Mouse (Mus musculus) testis, adult 2 months (tissue): Measurements from ENCODE around the gene Rec8. TPM values are rescaled to one million over a fixed set of nuclear protein-coding genes. Genes with fewer than 3 reads are reported as not detected.

Source experiments
- H3K27ac ChIP-seq: fragments of 200-500 bp; 2 replicates; pipeline ENCODE4 v1.5.1; 2012; ENCODE audit warnings: low read depth, low read length; ENCODE audit not compliant: control insufficient read depth, insufficient read depth
- H3K27me3 ChIP-seq: fragments of 200-500 bp; 2 replicates; pipeline ENCODE4 v1.6.1; 2012; ENCODE audit warnings: mild to moderate bottlenecking, low read length, moderate library complexity; ENCODE audit not compliant: control insufficient read depth, insufficient read depth
- H3K36me3 ChIP-seq: fragments of 200-500 bp; 2 replicates; pipeline ENCODE4 v1.6.1; 2012; ENCODE audit warnings: mild to moderate bottlenecking, low read length; ENCODE audit not compliant: control insufficient read depth, insufficient read depth
- H3K4me1 ChIP-seq: fragments of 200-500 bp; 2 replicates; pipeline ENCODE4 v1.6.1; 2012; ENCODE audit warnings: low read length; ENCODE audit not compliant: control insufficient read depth, insufficient read depth
- H3K4me3 ChIP-seq: fragments of 200-500 bp; 2 replicates; pipeline ENCODE4 v1.5.1; 2012; ENCODE audit warnings: low read depth, mild to moderate bottlenecking, low read length, moderate library complexity, mixed read lengths; ENCODE audit not compliant: control insufficient read depth
- CTCF ChIP-seq: fragments of 200-500 bp; IDR thresholded peaks from 2 replicates; pipeline ENCODE4 v1.5.1; 2012; ENCODE audit warnings: low read depth, mild to moderate bottlenecking, inconsistent platforms, low read length, moderate library complexity; ENCODE audit not compliant: control insufficient read depth, insufficient read depth, insufficient replicate concordance
- POLR2A ChIP-seq: fragments of 200-500 bp; IDR thresholded peaks from 2 replicates; pipeline ENCODE4 v1.6.1; 2012; ENCODE audit warnings: low read depth, mild to moderate bottlenecking, inconsistent platforms, low read length, moderate library complexity; ENCODE audit not compliant: control insufficient read depth
- polyA plus RNA-seq: library from polyadenylated mRNA; depleted of rRNA; stranded (reverse); fragments of >200 nt; gene quantifications from 2 replicates; pipeline ENCODE4 v1.2.3, GENCODE M21; 2012

Rec8 gene
- polyA plus RNA-seq, 1 experiment = 65.8 TPM

GRCm38 (mm10) chr14:55613346-55613745 lies 4.5 kb upstream of the Rec8 start:
- H3K27ac ChIP-seq = peak overlapping the region; percentile 66
- H3K4me3 ChIP-seq = no peak overlapping the region
- peaks cover 5% of the 10 kb centered on the region for H3K4me1 ChIP-seq
- no peak for TF ChIP-seq CTCF
- no peak for TF ChIP-seq POLR2A
- H3K27me3 ChIP-seq = no peaks in the 10 kb centered on the region
- H3K36me3 ChIP-seq = no peaks in the 10 kb centered on the region

DNA sequence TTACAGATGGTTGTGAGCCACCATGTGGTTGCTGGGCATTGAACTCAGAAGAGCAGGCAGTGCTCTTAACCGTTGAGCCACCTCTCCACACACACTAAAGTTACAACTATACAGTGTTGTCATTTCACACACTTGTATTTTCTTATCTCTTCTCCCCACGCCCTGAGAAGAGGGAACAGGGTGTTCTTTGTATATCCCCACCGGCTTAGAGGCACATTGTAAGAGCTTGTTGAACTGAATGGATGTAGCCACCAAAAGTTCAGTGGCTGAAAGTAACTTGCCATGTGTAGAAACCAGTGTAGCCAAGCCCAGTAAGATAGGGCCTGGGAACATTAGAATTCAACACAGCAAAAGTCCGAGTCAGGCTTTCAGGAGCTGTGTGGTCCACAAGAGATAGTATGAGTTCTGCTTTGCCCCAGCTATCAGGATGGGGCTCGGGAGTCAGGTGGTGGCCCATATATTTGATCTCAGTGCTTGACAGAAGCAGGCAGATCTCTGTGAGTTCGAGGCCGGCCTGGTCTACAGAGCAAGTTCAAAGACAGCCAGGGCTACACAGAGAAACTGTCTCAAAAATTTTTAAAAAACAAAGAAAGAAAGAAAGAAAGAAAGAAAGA lies 3.2 kb upstream of the Rec8 start:
- no peak for TF ChIP-seq POLR2A
- no peak for TF ChIP-seq CTCF
- no peak overlapping the region for H3K27ac ChIP-seq
- H3K36me3 ChIP-seq = no peaks in the 10 kb centered on the region
- no peaks in the 10 kb centered on the region for H3K27me3 ChIP-seq
- H3K4me1 ChIP-seq = peaks cover 12% of the 10 kb centered on the region
- H3K4me3 ChIP-seq = no peak overlapping the region

DNA sequence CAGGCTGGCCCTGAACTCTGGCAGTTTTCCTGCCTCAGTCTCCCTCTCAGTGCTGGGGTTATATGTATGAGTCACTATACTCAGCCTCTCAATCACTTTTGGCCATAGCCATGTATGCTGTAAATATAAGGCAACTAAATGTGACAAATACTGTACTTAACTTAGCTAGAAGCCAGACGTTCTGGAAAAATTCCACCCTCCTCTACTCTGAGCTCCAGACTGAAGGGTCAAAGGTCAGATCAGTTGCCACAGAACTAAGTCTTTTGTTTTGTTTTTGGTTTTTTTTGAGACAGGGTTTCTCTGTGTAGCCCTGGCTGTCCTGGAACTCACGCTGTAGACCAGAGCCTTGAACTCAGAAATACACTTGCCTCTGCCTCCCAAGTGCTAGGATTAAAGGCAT lies 2.0 kb upstream of the Rec8 start:
- Histone ChIP-seq H3K4me1 (peaks cover 12% of the 10 kb centered on the region), H3K27ac (no peak overlapping the region), H3K36me3 (no peaks in the 10 kb centered on the region), H3K27me3 (no peaks in the 10 kb centered on the region), H3K4me3 (no peak overlapping the region)
- TF ChIP-seq POLR2A (no peak), CTCF (no peak)

- TF ChIP-seq CTCF (no peak), POLR2A (no peak)
- no peak overlapping the region for H3K27ac ChIP-seq
- no peaks in the 10 kb centered on the region for H3K36me3 ChIP-seq
- peak overlapping the region; percentile 76; the same call in 1 of the 2 replicates for H3K4me3 ChIP-seq
- H3K27me3 ChIP-seq = no peaks in the 10 kb centered on the region
- H3K4me1 ChIP-seq = peaks cover 12% of the 10 kb centered on the region
These were observed 993 bp upstream of the Rec8 start for GRCm38 (mm10) chr14:55616844-55617243.

GRCm38 (mm10) chr14:55618486-55619195 lies 804 bp downstream of the Rec8 start:
- Histone ChIP-seq H3K27me3 (no peaks in the 10 kb centered on the region), H3K27ac (no peak overlapping the region), H3K4me1 (peaks cover 12% of the 10 kb centered on the region), H3K36me3 (no peaks in the 10 kb centered on the region), H3K4me3 (peak overlapping the region; percentile 76)
- TF ChIP-seq POLR2A = 0 out of 2 replicates have a peak, but pooled peaks have one; percentile 28
- no peak for TF ChIP-seq CTCF

- no peaks in the 10 kb centered on the region for H3K27me3 ChIP-seq
- H3K4me3 ChIP-seq = no peak overlapping the region
- peaks cover 3% of the 10 kb centered on the region; the same call in 1 of the 2 replicates for H3K4me1 ChIP-seq
- no peak overlapping the region for H3K27ac ChIP-seq
- TF ChIP-seq CTCF = no peak
- TF ChIP-seq POLR2A = no peak
- H3K36me3 ChIP-seq = peaks cover 1% of the 10 kb centered on the region
These were observed 10.4 kb downstream of the Rec8 start for GRCm38 (mm10) chr14:55628077-55628827.

DNA sequence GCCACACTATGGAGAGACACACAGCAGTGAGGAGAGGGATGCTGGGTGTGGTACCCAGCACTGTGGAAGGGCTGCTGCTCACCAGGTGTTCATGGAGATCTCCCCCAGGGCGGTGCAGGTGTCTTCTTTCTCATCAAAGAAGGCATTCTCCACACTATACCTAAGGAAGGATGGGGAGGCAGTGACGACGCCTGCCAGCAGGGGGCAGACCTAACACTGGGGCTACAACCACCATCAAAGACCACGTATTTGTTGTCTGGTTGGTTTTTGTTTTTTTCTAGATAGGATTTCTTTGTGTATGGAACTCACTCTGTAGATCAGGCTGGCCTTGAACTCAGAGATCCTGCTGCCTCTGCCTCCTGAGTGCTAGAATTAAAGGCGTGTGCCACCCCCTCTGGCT lies 11.5 kb downstream of the Rec8 start:
- TF ChIP-seq POLR2A (no peak), CTCF (peak; percentile 81; the same call in 1 of the 2 replicates)
- no peak overlapping the region for H3K27ac ChIP-seq
- H3K36me3 ChIP-seq = peaks cover 1% of the 10 kb centered on the region
- H3K4me3 ChIP-seq = no peak overlapping the region
- no peaks in the 10 kb centered on the region for H3K27me3 ChIP-seq
- H3K4me1 ChIP-seq = peaks cover 3% of the 10 kb centered on the region; the same call in 1 of the 2 replicates
